Mouse (Mus musculus) G1E (cell line): ENCODE data around the gene Crocc.

ENCODE experiments used
- CTCF ChIP-seq: IDR thresholded peaks from 2 replicates; pipeline ENCODE4 v1.5.1; 2012; ENCODE audit warnings: low read depth, low read length, inconsistent platforms, mixed read lengths
- GATA1 ChIP-seq: IDR thresholded peaks from 2 replicates; pipeline ENCODE4 v1.6.1; 2012; ENCODE audit warnings: borderline replicate concordance, low read length, inconsistent platforms, mixed read lengths
- GATA2 ChIP-seq: IDR thresholded peaks from 2 replicates; pipeline ENCODE4 v1.6.1; 2012; ENCODE audit warnings: low read depth, low read length, inconsistent platforms, borderline replicate concordance
- POLR2AphosphoS5 ChIP-seq: IDR thresholded peaks from 2 replicates; pipeline ENCODE4 v1.6.1; 2012; ENCODE audit warnings: low read depth, low read length, inconsistent platforms; ENCODE audit not compliant: insufficient replicate concordance
- TAL1 ChIP-seq: conservative IDR thresholded peaks from 2 replicates; pipeline ENCODE4 v1.6.1; 2012; ENCODE audit warnings: low read depth, low read length, inconsistent platforms, mixed read lengths

GRCm38 (mm10) chr4:141052442-141052841 is 7.9 kb downstream of the Crocc start:
- no peak for TF ChIP-seq CTCF
- TF ChIP-seq GATA2, result no peak
- TF ChIP-seq GATA1, result no peak
- TF ChIP-seq TAL1, result no peak
- no peak for TF ChIP-seq POLR2AphosphoS5
